Mouse (Mus musculus) midbrain, embryonic 11.5 days (tissue): ENCODE measurements around the gene Gins2. TPM values are rescaled to one million over a fixed set of nuclear protein-coding genes. Genes with fewer than 3 reads are reported as not detected.
A peak's percentile ranks its signal among the peaks of the same experiment; 100 is the strongest.

ENCODE experiments used
- ATAC-seq: fragments of 200-750 bp; cut with Nextera tagmentation; 2 replicates; pipeline ENCODE4 v1.8.0; 2017; ENCODE audit warnings: moderate TSS enrichment, moderate library complexity; ENCODE audit not compliant: low FRiP score
- DNase-seq: peaks from one replicate; pipeline ENCODE4 v3.0.0; 2015; ENCODE audit warnings: low spot score; ENCODE audit errors: missing footprints
- H3K27ac ChIP-seq: fragments of 300-500 bp; sonication (generic); 2 replicates; pipeline ENCODE4 v1.5.1; 2014; ENCODE audit warnings: low read depth, low read length
- H3K27me3 ChIP-seq: fragments of 300-500 bp; sonication (generic); 2 replicates; pipeline ENCODE4 v1.6.1; 2014; ENCODE audit warnings: mild to moderate bottlenecking, low read length, moderate library complexity, mixed read lengths; ENCODE audit not compliant: control insufficient read depth, insufficient read depth
- H3K36me3 ChIP-seq: fragments of 300-500 bp; sonication (generic); 2 replicates; pipeline ENCODE4 v1.6.1; 2014; ENCODE audit warnings: mild to moderate bottlenecking, low read length, moderate library complexity, mixed read lengths; ENCODE audit not compliant: control insufficient read depth, insufficient read depth
- H3K4me1 ChIP-seq: fragments of 300-500 bp; sonication (generic); 2 replicates; pipeline ENCODE4 v1.6.1; 2014; ENCODE audit warnings: low read length; ENCODE audit not compliant: control insufficient read depth, insufficient read depth
- H3K4me2 ChIP-seq: fragments of 300-500 bp; sonication (generic); 2 replicates; pipeline ENCODE4 v1.6.1; 2014; ENCODE audit warnings: mild to moderate bottlenecking, moderate library complexity
- H3K4me3 ChIP-seq: fragments of 300-500 bp; sonication (generic); 2 replicates; pipeline ENCODE4 v1.5.1; 2014; ENCODE audit warnings: low read depth, low read length
- H3K9ac ChIP-seq: fragments of 300-500 bp; sonication (generic); 2 replicates; pipeline ENCODE4 v1.6.1; 2014; ENCODE audit warnings: low read length
- H3K9me3 ChIP-seq: fragments of 300-500 bp; sonication (generic); 2 replicates; pipeline ENCODE4 v1.6.1; 2016; ENCODE audit warnings: low read length; ENCODE audit not compliant: control insufficient read depth
- WGBS: fragments of 180-500 bp; shearing (Covaris S2); extraction: QIAGEN DNeasy Blood & Tissue Kit; methylation state at CpG from one replicate; pipeline ENCODE4 v1.1.7; 2014; 5-methylcytosine and 5-hydroxymethylcytosine counted together
- polyA plus RNA-seq: library from polyadenylated mRNA; unstranded; fragments of >200 nt; fragmentation: Nextera tagmentation; extraction: Ambion mirVana; gene quantifications from 2 replicates; pipeline ENCODE4 v1.2.1, GENCODE M21; 2014

Gins2 gene
- polyA plus RNA-seq, 1 experiment from 2014 or later = 120 TPM

GRCm38 (mm10) chr8:120556198-120556892 is 32.8 kb downstream of the Gins2 start:
- no peaks in the 10 kb centered on the region for H3K27me3 ChIP-seq
- H3K4me3 ChIP-seq = no peak overlapping the region
- DNase-seq = no peak
- peaks cover 3% of the 10 kb centered on the region for H3K36me3 ChIP-seq
- H3K27ac ChIP-seq = peak overlapping the region; percentile 30
- H3K4me2 ChIP-seq = no peak overlapping the region; the same call in 1 of the 2 replicates
- no peaks in the 10 kb centered on the region for H3K9me3 ChIP-seq
- H3K9ac ChIP-seq = peak overlapping the region; percentile 46
- no peak for ATAC-seq
- H3K4me1 ChIP-seq = peaks cover 77% of the 10 kb centered on the region
- 70% methylated on average over 20 of the region's 20 CpGs for WGBS

GRCm38 (mm10) chr8:120554466-120555039 is 34.6 kb downstream of the Gins2 start:
- Histone ChIP-seq H3K9me3 (no peaks in the 10 kb centered on the region), H3K9ac (no peak overlapping the region), H3K4me3 (no peak overlapping the region), H3K27ac (no peak overlapping the region), H3K36me3 (peaks cover 3% of the 10 kb centered on the region), H3K4me2 (no peak overlapping the region), H3K4me1 (peaks cover 79% of the 10 kb centered on the region), H3K27me3 (no peaks in the 10 kb centered on the region)
- ATAC-seq = no peak
- 92% methylated on average over 18 of the region's 18 CpGs for WGBS
- no peak for DNase-seq

GRCm38 (mm10) chr8:120553441-120554123 is 35.5 kb downstream of the Gins2 start:
- Histone ChIP-seq H3K27ac (no peak overlapping the region), H3K9ac (no peak overlapping the region), H3K9me3 (no peaks in the 10 kb centered on the region), H3K4me1 (peaks cover 81% of the 10 kb centered on the region), H3K4me3 (no peak overlapping the region), H3K4me2 (no peak overlapping the region), H3K27me3 (no peaks in the 10 kb centered on the region), H3K36me3 (peaks cover 3% of the 10 kb centered on the region)
- DNase-seq (no peak), ATAC-seq (no peak)
- 90% methylated on average over 24 of the region's 24 CpGs for WGBS

GRCm38 (mm10) chr8:120552509-120552908 is 36.6 kb downstream of the Gins2 start:
- no peaks in the 10 kb centered on the region for H3K9me3 ChIP-seq
- H3K27ac ChIP-seq = no peak overlapping the region
- peaks cover 3% of the 10 kb centered on the region for H3K36me3 ChIP-seq
- H3K4me3 ChIP-seq = no peak overlapping the region
- WGBS = 88% methylated on average over 11 of the region's 11 CpGs
- H3K9ac ChIP-seq = no peak overlapping the region
- DNase-seq (no peak), ATAC-seq (no peak)
- no peak overlapping the region for H3K4me2 ChIP-seq
- H3K27me3 ChIP-seq = no peaks in the 10 kb centered on the region
- H3K4me1 ChIP-seq = peaks cover 83% of the 10 kb centered on the region

GRCm38 (mm10) chr8:120551677-120551980 is 37.5 kb downstream of the Gins2 start:
- DNase-seq (no peak), ATAC-seq (no peak)
- H3K36me3 ChIP-seq = peaks cover 3% of the 10 kb centered on the region
- H3K9me3 ChIP-seq = no peaks in the 10 kb centered on the region
- H3K27ac ChIP-seq = no peak overlapping the region
- no peaks in the 10 kb centered on the region for H3K27me3 ChIP-seq
- peaks cover 83% of the 10 kb centered on the region for H3K4me1 ChIP-seq
- H3K9ac ChIP-seq = no peak overlapping the region
- no peak overlapping the region for H3K4me3 ChIP-seq
- 91% methylated on average over 3 of the region's 3 CpGs for whole genome bisulfite sequencing
- H3K4me2 ChIP-seq = no peak overlapping the region

GRCm38 (mm10) chr8:120550937-120551676 is 38.0 kb downstream of the Gins2 start:
- no peak for DNase-seq
- Histone ChIP-seq H3K4me2 (no peak overlapping the region; the same call in 1 of the 2 replicates), H3K4me3 (no peak overlapping the region), H3K27ac (peak overlapping the region; percentile 87), H3K36me3 (peaks cover 3% of the 10 kb centered on the region), H3K27me3 (no peaks in the 10 kb centered on the region), H3K4me1 (peaks cover 83% of the 10 kb centered on the region), H3K9me3 (no peaks in the 10 kb centered on the region), H3K9ac (no peak overlapping the region)
- ATAC-seq = no peak
- WGBS = 86% methylated on average over 11 of the region's 11 CpGs

- H3K27ac ChIP-seq = peak overlapping the region; percentile 87
- no peak overlapping the region for H3K9ac ChIP-seq
- H3K9me3 ChIP-seq = no peaks in the 10 kb centered on the region
- H3K4me3 ChIP-seq = no peak overlapping the region
- ATAC-seq = no peak
- peaks cover 3% of the 10 kb centered on the region for H3K36me3 ChIP-seq
- 30% methylated on average over 12 of the region's 12 CpGs for WGBS
- no peak for DNase-seq
- H3K27me3 ChIP-seq = no peaks in the 10 kb centered on the region
- H3K4me2 ChIP-seq = no peak overlapping the region; the same call in 1 of the 2 replicates
- peaks cover 79% of the 10 kb centered on the region for H3K4me1 ChIP-seq
Observed at GRCm38 (mm10) chr8:120550430-120550829, 38.7 kb downstream of the Gins2 start.

GRCm38 (mm10) chr8:120549922-120550321 is 39.2 kb downstream of the Gins2 start:
- Histone ChIP-seq H3K27me3 (no peaks in the 10 kb centered on the region), H3K4me1 (peaks cover 74% of the 10 kb centered on the region), H3K27ac (peak overlapping the region; percentile 87), H3K36me3 (peaks cover 3% of the 10 kb centered on the region), H3K9me3 (no peaks in the 10 kb centered on the region), H3K9ac (peak overlapping the region; percentile 41), H3K4me2 (peak overlapping the region; percentile 44), H3K4me3 (peak overlapping the region; percentile 14; the same call in 1 of the 2 replicates)
- ATAC-seq = peak; percentile 62
- WGBS = 13% methylated on average over 11 of the region's 11 CpGs
- DNase-seq = no peak
